Mouse (Mus musculus): ENCODE data around the gene Men1.
"Not testable (repeated sequence)": the region's sequence is repeated elsewhere in the genome, so short reads cannot be mapped to it uniquely, and the experiment has no call there.

The Men1 gene

GRCm38 (mm10) chr19:6304787-6305516 is 29.8 kb upstream of the Men1 start:
- DNase-seq (ENCODE audit: low read depth, low spot score): peak; percentile 61

GRCm38 (mm10) chr19:6305517-6306115 is 29.2 kb upstream of the Men1 start:
- DNase-seq (ENCODE audit: low read depth, low spot score): no peak

GRCm38 (mm10) chr19:6306137-6306551 is 28.6 kb upstream of the Men1 start, which contains the start of gene Cdc42bpg:
TSS of gene Cdc42bpg (plus strand) at chr19:6306456.
- DNase-seq (ENCODE audit: low read depth, low spot score): peak; percentile 55

- DNase-seq (ENCODE audit: low read depth, low spot score): no peak
Measured at GRCm38 (mm10) chr19:6306586-6306985, 28.2 kb upstream of the Men1 start.

DNA sequence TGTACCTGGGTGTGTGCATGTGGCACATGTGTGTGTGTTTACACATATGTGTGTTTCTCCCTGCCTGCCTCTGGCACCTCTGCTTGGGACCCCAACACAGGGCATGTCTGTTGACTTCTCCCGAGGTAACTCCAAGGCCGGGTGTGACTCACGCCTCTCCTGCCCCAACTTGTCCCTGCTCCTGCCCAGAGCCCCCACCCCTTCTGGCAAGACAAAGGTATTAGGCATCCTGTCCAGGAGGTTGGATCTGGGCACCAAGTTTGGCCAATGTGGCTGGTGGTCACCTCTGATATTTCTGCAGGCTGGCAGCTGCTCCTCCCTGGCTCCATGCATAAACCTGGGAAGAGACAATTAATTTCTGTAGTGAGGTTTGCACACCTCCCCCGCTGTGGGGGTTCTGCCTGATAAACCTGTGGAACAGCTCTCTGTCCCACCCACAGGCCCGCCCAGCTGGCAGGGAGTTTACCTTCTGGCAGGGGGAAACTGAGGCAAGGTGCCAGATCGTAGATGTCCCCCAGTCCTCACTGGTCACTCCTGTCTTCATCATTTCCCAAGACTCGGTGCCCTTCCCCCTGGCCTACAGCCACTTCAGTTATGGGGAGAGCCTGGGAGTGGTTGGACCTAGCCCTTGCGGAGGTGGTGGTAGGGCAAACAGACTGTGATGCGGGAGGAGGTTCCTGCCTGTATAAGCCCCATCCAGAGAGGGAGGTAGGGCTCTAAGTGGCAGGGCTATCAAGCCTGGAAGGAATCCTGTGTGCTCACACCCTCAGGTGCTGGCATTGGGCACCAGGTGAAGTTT is 26.8 kb upstream of the Men1 start:
- no peak for DNase-seq (ENCODE audit: low read depth, low spot score)

DNA sequence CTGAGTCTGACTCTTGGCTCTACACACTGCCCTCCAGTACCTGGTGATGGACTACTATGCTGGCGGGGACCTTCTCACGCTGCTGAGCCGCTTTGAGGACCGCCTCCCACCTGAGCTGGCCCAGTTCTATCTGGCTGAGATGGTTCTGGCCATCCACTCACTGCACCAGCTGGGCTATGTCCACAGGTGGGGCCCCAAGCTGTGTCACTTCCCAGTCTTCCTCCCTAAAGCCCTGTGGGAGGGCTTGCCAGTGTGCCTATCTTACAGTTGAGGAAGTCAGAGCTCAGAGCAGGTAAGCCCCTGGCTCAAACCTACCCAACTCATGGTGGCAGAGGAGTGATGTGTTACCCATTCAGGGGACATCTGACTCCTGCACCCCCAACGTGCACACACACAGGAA is 24.6 kb upstream of the Men1 start:
- DNase-seq (ENCODE audit: low read depth, low spot score): no peak

DNA sequence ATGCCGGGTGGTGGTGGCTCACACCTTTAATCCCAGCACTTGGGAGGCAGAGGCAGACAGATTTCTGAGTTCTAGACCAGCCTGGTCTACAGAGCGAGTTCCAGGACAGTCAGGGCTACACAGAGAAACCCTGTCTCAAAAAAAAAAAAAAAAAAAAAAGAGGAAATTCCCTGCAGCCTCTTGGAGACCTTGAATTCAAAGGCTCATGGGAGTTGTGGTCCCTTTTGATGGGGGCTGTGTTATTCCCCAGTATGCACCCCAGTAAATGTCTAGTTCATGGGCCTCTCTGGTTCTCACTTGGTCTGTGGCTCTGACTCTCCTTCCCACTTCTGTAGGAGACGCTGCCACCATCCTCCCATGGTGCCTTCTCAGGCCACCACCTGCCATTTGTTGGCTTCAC is 23.0 kb upstream of the Men1 start:
- not testable (repeated sequence) for DNase-seq (ENCODE audit: low read depth, low spot score)

- DNase-seq (ENCODE audit: low read depth, low spot score): no peak
Measured at GRCm38 (mm10) chr19:6313796-6314195, 21.0 kb upstream of the Men1 start.

- no peak for DNase-seq (ENCODE audit: low read depth, low spot score)
Measured at GRCm38 (mm10) chr19:6314513-6314912, 20.3 kb upstream of the Men1 start.

DNA sequence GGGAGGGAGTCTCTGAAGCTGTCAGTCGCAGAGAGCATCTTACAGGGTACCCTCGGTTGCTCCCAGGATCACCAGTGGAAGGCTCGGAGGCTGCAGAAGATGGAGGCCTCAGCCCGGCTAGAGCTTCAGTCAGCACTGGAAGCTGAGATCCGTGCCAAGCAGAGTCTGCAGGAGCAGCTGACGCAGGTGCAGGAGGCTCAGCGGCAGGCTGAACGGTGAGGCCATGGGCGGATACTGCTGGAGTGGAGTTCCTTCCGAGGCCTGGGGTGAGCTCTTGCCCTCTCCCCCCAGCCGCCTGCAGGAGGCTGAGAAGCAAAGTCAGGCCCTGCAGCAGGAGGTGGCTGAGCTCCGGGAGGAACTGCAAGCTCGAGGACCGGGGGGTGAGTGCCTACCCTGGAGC is 19.2 kb upstream of the Men1 start:
- no peak for DNase-seq (ENCODE audit: low read depth, low spot score)

GRCm38 (mm10) chr19:6318145-6318544 is 16.6 kb upstream of the Men1 start:
- DNase-seq (ENCODE audit: low read depth, low spot score): no peak

DNA sequence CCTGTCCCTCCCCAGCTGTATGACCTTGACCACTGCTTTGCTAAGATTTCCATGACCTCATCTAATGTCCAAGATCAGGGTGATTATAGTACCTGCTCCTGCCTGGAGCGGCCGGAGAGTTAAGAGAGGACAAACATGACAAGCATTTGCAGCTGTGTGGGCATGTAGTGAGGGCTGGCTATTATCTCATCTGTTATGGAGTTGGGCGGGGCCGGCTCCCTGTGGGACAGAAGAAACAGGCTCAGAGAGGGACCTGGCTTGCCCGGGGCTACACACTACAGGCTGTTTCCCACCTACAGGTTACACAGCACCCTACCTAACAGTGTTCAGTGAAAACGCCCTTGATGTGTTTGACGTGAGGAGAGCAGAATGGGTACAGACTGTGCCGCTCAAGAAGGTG is 13.4 kb upstream of the Men1 start:
- DNase-seq (ENCODE audit: low read depth, low spot score): no peak

DNA sequence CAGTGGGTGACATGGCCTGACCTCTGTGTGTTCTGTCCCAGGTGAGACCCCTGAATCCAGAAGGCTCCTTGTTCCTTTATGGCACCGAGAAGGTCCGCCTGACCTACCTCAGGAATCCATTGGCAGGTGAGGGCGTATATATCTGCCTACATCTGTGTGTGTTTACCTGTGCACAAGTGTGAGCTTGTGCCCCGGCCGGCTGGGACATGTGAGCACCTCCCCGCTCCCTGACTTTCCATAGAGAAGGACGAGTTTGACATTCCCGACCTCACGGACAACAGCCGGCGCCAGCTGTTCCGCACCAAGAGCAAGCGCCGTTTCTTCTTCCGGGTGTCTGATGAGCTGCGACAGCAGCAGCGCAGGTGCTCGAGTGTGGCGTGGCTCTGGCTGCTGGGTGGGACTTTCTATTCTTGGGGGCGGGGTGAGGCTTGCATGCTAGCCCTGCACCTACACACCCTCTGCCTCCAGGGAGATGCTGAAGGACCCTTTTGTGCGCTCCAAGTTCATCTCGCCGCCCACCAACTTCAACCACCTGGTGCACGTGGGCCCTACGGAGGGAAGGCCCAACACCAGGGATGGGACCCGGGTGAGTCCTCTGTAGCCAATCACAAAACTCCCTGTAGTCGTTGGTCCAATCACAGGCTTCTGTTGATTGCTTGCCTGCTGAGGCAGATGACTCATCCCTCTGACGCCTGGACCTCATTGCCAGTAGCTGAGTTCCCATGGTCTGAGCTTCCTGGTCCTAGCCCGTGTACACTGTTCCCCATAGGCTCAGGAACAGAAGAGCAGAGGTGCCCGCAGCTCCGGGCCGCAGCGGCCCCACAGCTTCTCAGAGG is 12.8 kb upstream of the Men1 start:
- no peak for DNase-seq (ENCODE audit: low read depth, low spot score)

GRCm38 (mm10) chr19:6324751-6325150 is 10.0 kb upstream of the Men1 start:
- no peak for DNase-seq (ENCODE audit: low read depth, low spot score)

DNA sequence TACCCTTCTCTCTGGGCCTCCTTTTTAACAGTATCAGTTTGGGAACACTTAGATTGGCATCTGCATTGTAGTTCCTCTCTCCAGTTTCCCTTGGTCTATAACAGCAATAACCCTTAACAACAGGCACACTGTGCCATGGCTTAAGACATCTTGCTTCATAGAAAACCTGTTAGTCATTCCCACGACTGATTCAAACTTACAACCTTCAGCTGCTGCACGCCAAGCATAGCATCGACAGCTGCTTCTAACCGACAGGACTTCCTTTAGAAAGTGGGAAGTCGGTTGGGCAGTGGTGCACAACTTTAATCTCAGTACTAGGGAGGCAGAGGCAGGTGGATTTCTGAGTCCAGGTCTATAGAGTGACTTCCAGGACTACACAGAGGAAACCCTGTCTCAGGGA is 3.6 kb upstream of the Men1 start:
- DNase-seq (ENCODE audit: low read depth, low spot score): no peak

- peak; percentile 34 for DNase-seq (ENCODE audit: low read depth, low spot score)
Measured at GRCm38 (mm10) chr19:6331719-6332516, 2.9 kb upstream of the Men1 start.

DNA sequence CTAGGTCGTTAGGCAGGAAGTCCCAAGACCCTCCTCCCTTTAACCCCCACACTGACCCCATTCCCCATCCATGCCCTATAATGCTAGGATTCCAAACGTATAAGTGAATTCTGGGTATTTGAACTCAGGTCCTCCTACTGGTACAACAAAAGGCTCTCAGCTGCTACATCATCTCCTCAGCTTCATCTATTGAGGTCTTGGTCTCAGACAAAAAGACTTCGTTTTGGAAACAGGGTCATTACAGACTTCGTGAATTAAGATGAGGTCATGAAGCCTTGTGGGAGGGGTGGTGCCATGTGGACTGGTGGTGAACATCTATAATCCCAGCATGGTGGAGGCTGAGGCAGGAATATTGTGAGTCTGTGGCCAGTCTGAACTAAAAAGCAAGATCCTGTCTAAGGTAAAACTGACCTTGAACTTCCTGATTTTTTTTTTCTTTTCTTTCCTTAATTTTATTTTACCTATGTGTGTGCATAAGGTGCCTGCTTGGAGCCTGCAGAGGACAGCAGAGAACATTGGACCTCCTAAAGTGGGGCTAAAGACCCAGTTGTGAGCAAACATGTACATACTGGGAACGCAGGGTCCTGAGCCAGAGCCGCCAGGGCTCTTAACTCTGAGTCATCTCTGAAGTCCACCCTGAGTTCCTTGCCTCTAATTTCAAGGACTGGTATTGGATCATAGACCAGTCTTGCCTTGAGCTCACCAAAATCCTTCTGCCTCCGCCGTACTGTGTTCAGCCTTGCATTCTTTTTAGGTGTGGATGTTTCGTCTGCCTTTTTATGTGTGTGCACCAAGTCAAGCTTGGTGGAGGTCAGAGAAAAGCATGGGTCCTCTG is 801 bp upstream of the Men1 start:
- no peak for DNase-seq (ENCODE audit: low read depth, low spot score)

- no peak for DNase-seq (ENCODE audit: low read depth, low spot score)
Measured at GRCm38 (mm10) chr19:6335458-6335827, 664 bp downstream of the Men1 start.

DNA sequence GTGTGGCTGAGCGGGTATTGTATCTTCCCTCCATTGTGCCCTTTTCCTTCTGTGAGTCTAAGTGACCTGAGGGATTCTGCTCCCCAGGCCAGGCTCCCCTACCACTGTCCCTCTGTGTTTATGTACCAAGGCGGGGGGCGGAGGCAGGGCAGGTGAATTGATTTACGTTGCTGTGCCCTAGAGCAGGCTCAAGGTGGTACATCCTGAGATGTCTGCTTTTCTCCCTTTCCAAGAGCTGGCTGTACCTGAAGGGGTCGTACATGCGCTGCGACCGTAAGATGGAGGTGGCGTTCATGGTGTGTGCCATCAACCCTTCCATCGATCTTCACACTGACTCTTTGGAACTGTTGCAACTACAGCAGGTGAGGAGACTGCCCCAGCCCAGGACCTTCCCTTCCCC is 2.1 kb downstream of the Men1 start:
- no peak for DNase-seq (ENCODE audit: low read depth, low spot score)

DNA sequence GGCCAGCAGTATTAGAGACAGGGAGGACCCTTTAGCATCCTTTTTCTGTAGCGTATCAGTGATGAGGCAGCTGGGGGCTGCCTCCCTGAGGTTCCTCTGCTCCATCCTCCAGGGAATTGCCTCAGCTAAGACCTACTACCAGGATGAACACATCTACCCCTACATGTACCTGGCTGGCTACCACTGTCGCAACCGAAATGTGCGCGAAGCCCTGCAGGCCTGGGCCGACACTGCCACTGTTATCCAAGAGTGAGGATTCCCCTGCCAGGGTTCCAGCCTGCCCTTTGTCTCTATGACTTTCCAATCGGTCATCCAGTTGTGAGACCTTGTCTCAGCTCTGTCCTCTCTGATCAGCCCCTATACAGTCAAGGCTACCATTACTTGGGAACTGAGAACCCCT is 3.4 kb downstream of the Men1 start:
- no peak for DNase-seq (ENCODE audit: low read depth, low spot score)
